Mouse (Mus musculus) lung, adult 2 months (tissue): ENCODE measurements around the gene Cep126.

Experiments
- CTCF ChIP-seq: fragments of 200-500 bp; IDR thresholded peaks from 2 replicates; pipeline ENCODE4 v1.5.1; 2011; ENCODE audit warnings: mild to moderate bottlenecking, low read length, control low read depth; ENCODE audit not compliant: insufficient read depth
- POLR2A ChIP-seq: fragments of 200-500 bp; IDR thresholded peaks from 2 replicates; pipeline ENCODE4 v1.6.1; 2011; ENCODE audit warnings: low read depth, mild to moderate bottlenecking, control low read depth, low read length, borderline replicate concordance; ENCODE audit errors: extremely low read depth

- TF ChIP-seq POLR2A (no peak), CTCF (no peak)
Measured at GRCm38 (mm10) chr9:8073203-8073755, 60.8 kb downstream of the Cep126 start.
